In the genomic region with DNA sequence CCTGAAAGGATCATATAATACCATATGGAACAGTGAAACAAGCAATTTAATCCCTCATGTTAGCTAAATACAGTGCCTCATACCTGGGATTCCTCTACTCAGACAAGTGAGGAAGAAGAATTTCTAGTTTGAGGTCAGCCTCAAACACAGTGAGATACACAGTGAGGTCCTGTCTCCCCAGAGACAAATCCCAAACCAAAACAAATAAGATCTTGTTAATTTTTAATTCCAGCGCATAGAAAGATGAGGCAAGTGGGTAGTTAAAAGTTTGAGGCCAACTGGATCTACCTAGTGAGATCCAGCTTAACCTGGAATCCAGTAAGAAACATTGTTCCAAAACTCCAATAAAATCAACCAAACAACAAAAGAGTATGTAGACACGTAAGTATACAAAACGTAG, we compare ENCODE assay signal across 32 mouse cellular contexts.
"Had no signal": no experiment of that assay in that cellular context is flagged by ENCODE, and none has a peak within 500 bp of the region (broad histone marks: within the 10 kb centered on the region; RNA-seq: fewer than 3 reads in every experiment).

No protein-coding gene starts in this region.

- H3K36me3 ChIP-seq: limb, embryonic 10.5 days; limb, embryonic 12.5 days; limb, embryonic 13.5 days; limb, embryonic 15.5 days; liver, embryonic 12.5 days; liver, embryonic 13.5 days; liver, embryonic 15.5 days; lung, embryonic 15.5 days; midbrain, embryonic 10.5 days; midbrain, embryonic 12.5 days; midbrain, embryonic 13.5 days; midbrain, embryonic 15.5 days; neural tube, embryonic 12.5 days had no signal

- H3K4me2 ChIP-seq: limb, embryonic 12.5 days; limb, embryonic 13.5 days; limb, embryonic 15.5 days; liver, embryonic 11.5 days; liver, embryonic 12.5 days; liver, embryonic 13.5 days; liver, embryonic 15.5 days; lung, embryonic 14.5 days; lung, embryonic 15.5 days; midbrain, embryonic 11.5 days; midbrain, embryonic 12.5 days; midbrain, embryonic 13.5 days; midbrain, embryonic 15.5 days; neural tube, embryonic 12.5 days had no signal

- H3K4me3 ChIP-seq: left cerebral cortex, adult 2 months; limb, embryonic 10.5 days; limb, embryonic 12.5 days; limb, embryonic 13.5 days; limb, embryonic 15.5 days; liver, embryonic 12.5 days; liver, embryonic 13.5 days; liver, embryonic 15.5 days; lung, embryonic 15.5 days; megakaryocyte, embryonic 14.5 days; midbrain, embryonic 10.5 days; midbrain, embryonic 12.5 days; midbrain, embryonic 13.5 days; midbrain, embryonic 15.5 days; myocyte; neural tube, embryonic 12.5 days had no signal

- DNase-seq: left cerebral cortex, postnatal 4 days; liver, embryonic 13.5 days; liver, postnatal 0 days; lung, adult 18-20 months; lung, adult 2 months; lung, embryonic 14.5 days; lung, postnatal 10 days; lung, postnatal 14 days; lung, postnatal 36 days; lung, postnatal 4 days; midbrain, embryonic 14.5 days had no signal

- H3K27me3 ChIP-seq: limb, embryonic 12.5 days; limb, embryonic 13.5 days; limb, embryonic 15.5 days; liver, embryonic 12.5 days; liver, embryonic 13.5 days; liver, embryonic 15.5 days; lung, embryonic 15.5 days; megakaryocyte, embryonic 14.5 days; midbrain, embryonic 12.5 days; midbrain, embryonic 13.5 days; midbrain, embryonic 15.5 days; neural tube, embryonic 12.5 days had no signal

- ATAC-seq: liver, embryonic 12.5 days; liver, postnatal 0 days; lung, postnatal 0 days; midbrain, embryonic 13.5 days; midbrain, embryonic 15.5 days; midbrain, embryonic 16.5 days had no signal

- H3K9me3 ChIP-seq: limb, embryonic 10.5 days; limb, embryonic 12.5 days; limb, embryonic 13.5 days; limb, embryonic 15.5 days; liver, embryonic 12.5 days; liver, embryonic 13.5 days; liver, embryonic 15.5 days; lung, embryonic 15.5 days; megakaryocyte, embryonic 14.5 days; midbrain, embryonic 10.5 days; midbrain, embryonic 12.5 days; midbrain, embryonic 13.5 days; midbrain, embryonic 15.5 days; neural tube, embryonic 12.5 days had no signal

- H3K4me1 ChIP-seq: limb, embryonic 10.5 days; limb, embryonic 15.5 days; liver, embryonic 12.5 days; liver, embryonic 13.5 days; liver, embryonic 15.5 days; lung, embryonic 15.5 days; megakaryocyte, embryonic 14.5 days; midbrain, embryonic 10.5 days; midbrain, embryonic 12.5 days; midbrain, embryonic 13.5 days; midbrain, embryonic 15.5 days; neural tube, embryonic 12.5 days had no signal

- H3K27ac ChIP-seq: left cerebral cortex, adult 2 months; limb, embryonic 10.5 days; limb, embryonic 12.5 days; limb, embryonic 13.5 days; limb, embryonic 15.5 days; liver, embryonic 12.5 days; liver, embryonic 13.5 days; liver, embryonic 14.5 days; liver, embryonic 15.5 days; lung, embryonic 15.5 days; macrophage; midbrain, embryonic 10.5 days; midbrain, embryonic 12.5 days; midbrain, embryonic 13.5 days; midbrain, embryonic 15.5 days; neural tube, embryonic 12.5 days had no signal

- H3K9ac ChIP-seq: limb, embryonic 12.5 days; limb, embryonic 13.5 days; limb, embryonic 15.5 days; liver, embryonic 12.5 days; liver, embryonic 13.5 days; liver, embryonic 14.5 days; liver, embryonic 15.5 days; liver, postnatal 0 days; lung, embryonic 14.5 days; lung, embryonic 15.5 days; midbrain, embryonic 12.5 days; midbrain, embryonic 13.5 days; midbrain, embryonic 15.5 days; neural tube, embryonic 12.5 days had no signal
